ENCODE assay signal across 21 mouse cellular contexts in the genomic region with DNA sequence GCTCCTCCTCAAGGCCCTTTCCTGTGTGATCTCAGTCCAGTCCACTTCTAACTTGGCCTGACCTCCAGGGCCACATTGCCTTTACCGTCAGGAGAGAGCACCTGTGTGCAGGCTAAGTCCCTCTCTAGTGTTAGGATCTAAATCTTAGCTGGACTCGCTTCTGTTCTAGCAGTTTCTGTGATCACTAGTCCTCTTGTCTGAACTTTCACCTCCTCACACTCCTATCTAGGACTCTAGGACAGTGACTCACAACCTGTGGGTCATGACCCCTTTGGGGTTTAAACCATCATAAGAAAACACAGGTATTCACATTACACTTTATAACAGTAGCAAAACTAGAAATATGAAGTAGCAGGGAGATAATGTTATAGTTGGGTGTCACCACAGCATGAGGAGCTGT. TPM values are rescaled to one million over a fixed set of nuclear protein-coding genes. Genes with fewer than 3 reads are reported as not detected.
DNase-seq lines count a peak whose midpoint lies in the region; ATAC-seq and TF ChIP-seq lines count a peak whose summit lies in the region.
"Had no signal": no experiment of that assay in that cellular context is flagged by ENCODE, and none has a peak within 500 bp of the region (broad histone marks: within the 10 kb centered on the region; RNA-seq: fewer than 3 reads in every experiment).

No protein-coding gene starts in this region.

- no peak overlapping the region for H3K4me2 ChIP-seq in heart, embryonic 16.5 days (ENCODE audit: low read depth, low read length)
- H3K4me2 ChIP-seq in lung, embryonic 15.5 days: no peak overlapping the region
- H3K4me2 ChIP-seq in intestine, embryonic 16.5 days (ENCODE audit: low read depth, low read length): no peak overlapping the region
- H3K4me2 ChIP-seq: embryonic facial prominence, embryonic 13.5 days; forebrain, embryonic 12.5 days; hindbrain, embryonic 13.5 days; midbrain, embryonic 15.5 days; neural tube, embryonic 12.5 days had no signal

- H3K4me1 ChIP-seq in heart, embryonic 16.5 days (ENCODE audit: control insufficient read depth, insufficient read depth, low read length): peaks cover 19% of the 10 kb centered on the region
- peaks cover 10% of the 10 kb centered on the region for H3K4me1 ChIP-seq in heart, embryonic 10.5 days
- H3K4me1 ChIP-seq in lung, embryonic 15.5 days: peaks cover 39% of the 10 kb centered on the region
- peaks cover 15% of the 10 kb centered on the region for H3K4me1 ChIP-seq in lung, adult 2 months (ENCODE audit: control insufficient read depth, insufficient read depth, low read length)
- H3K4me1 ChIP-seq in intestine, embryonic 16.5 days (ENCODE audit: control insufficient read depth, insufficient read depth, low read length): peaks cover 13% of the 10 kb centered on the region

- 0 out of 2 replicates have a peak, but pooled peaks cover 5% of the 10 kb centered on the region for H3K27me3 ChIP-seq in heart, embryonic 16.5 days (ENCODE audit: control insufficient read depth, insufficient read depth, low read length)
- no peaks in the 10 kb centered on the region for H3K27me3 ChIP-seq in heart, embryonic 10.5 days (ENCODE audit: insufficient read depth, poor library complexity, severe bottlenecking)
- no peaks in the 10 kb centered on the region for H3K27me3 ChIP-seq in lung, embryonic 15.5 days
- no peaks in the 10 kb centered on the region for H3K27me3 ChIP-seq in intestine, embryonic 16.5 days (replicated peaks; ENCODE audit: control insufficient read depth, insufficient read depth, low read length)
- H3K27me3 ChIP-seq: CH12.LX; embryonic facial prominence, embryonic 13.5 days; forebrain, embryonic 12.5 days; hindbrain, embryonic 13.5 days; midbrain, embryonic 15.5 days; neural tube, embryonic 12.5 days; Patski had no signal

- H3K27ac ChIP-seq in heart, embryonic 16.5 days (ENCODE audit: low read length): peak overlapping the region; percentile 38; the same call in 1 of the 2 replicates
- H3K27ac ChIP-seq in heart, embryonic 10.5 days: no peak overlapping the region
- H3K27ac ChIP-seq in lung, embryonic 15.5 days: peak overlapping the region; percentile 75
- 0 out of 2 replicates have a peak overlapping the region, but pooled peaks have one; percentile 42 for H3K27ac ChIP-seq in intestine, embryonic 16.5 days (ENCODE audit: low read length)
- H3K27ac ChIP-seq: embryonic facial prominence, embryonic 13.5 days; forebrain, embryonic 12.5 days; hindbrain, embryonic 13.5 days; layer of hippocampus, adult 2 months; limb, embryonic 10.5 days; midbrain, embryonic 15.5 days; neural tube, embryonic 12.5 days had no signal

- TF ChIP-seq CTCF in lung, adult 2 months (IDR thresholded peaks at IDR 0.05; ENCODE audit: insufficient read depth, low read length): no peak

- ATAC-seq in heart, embryonic 16.5 days (replicated peaks; ENCODE audit: extremely low read depth, insufficient read depth, low FRiP score): no peak
- ATAC-seq in lung, embryonic 15.5 days (ENCODE audit: borderline replicate concordance, extremely low read depth, low FRiP score, low TSS enrichment): no peak
- ATAC-seq in intestine, embryonic 16.5 days: no peak

- H3K9me3 ChIP-seq in heart, embryonic 16.5 days (replicated peaks; ENCODE audit: control insufficient read depth, low read length): no peaks in the 10 kb centered on the region
- H3K9me3 ChIP-seq in heart, embryonic 10.5 days: no peaks in the 10 kb centered on the region
- no peaks in the 10 kb centered on the region for H3K9me3 ChIP-seq in lung, embryonic 15.5 days
- H3K9me3 ChIP-seq in intestine, embryonic 16.5 days (ENCODE audit: control insufficient read depth, low read length): no peaks in the 10 kb centered on the region
- H3K9me3 ChIP-seq: embryonic facial prominence, embryonic 13.5 days; forebrain, embryonic 12.5 days; G1E; hindbrain, embryonic 13.5 days; limb, embryonic 10.5 days; midbrain, embryonic 15.5 days; neural tube, embryonic 12.5 days had no signal

- no peak for TF ChIP-seq POLR2A in lung, adult 2 months (IDR thresholded peaks at IDR 0.05; ENCODE audit: borderline replicate concordance, extremely low read depth, low read depth, low read length)

- DNase-seq in heart, embryonic 10.5 days (ENCODE audit: low spot score): no peak
- no peak for DNase-seq in lung, adult 2 months
- DNase-seq in yolk sac, embryonic 10.5 days (ENCODE audit: low spot score): peak; percentile 52
- DNase-seq in cerebellum, postnatal 10 days: no peak
- DNase-seq: B cell, adult 2 months; liver had no signal

- WGBS in heart, embryonic 16.5 days: 69% methylated on average over 2 of the region's 2 CpGs
- WGBS in heart, embryonic 10.5 days: 76% methylated on average over 2 of the region's 2 CpGs
- WGBS in lung, embryonic 15.5 days: 53% methylated on average over 2 of the region's 2 CpGs
- 63% methylated on average over 2 of the region's 2 CpGs for WGBS in lung, adult 2 months
- WGBS in intestine, embryonic 16.5 days: 76% methylated on average over 2 of the region's 2 CpGs

- H3K9ac ChIP-seq in heart, embryonic 16.5 days (ENCODE audit: low read length): no peak overlapping the region
- no peak overlapping the region for H3K9ac ChIP-seq in lung, embryonic 15.5 days
- no peak overlapping the region for H3K9ac ChIP-seq in intestine, embryonic 16.5 days (ENCODE audit: low read depth, low read length)
- H3K9ac ChIP-seq: embryonic facial prominence, embryonic 13.5 days; forebrain, embryonic 12.5 days; hindbrain, embryonic 13.5 days; midbrain, embryonic 15.5 days; neural tube, embryonic 12.5 days had no signal

- H3K36me3 ChIP-seq in heart, embryonic 16.5 days (ENCODE audit: control insufficient read depth, insufficient read depth): no peaks in the 10 kb centered on the region
- H3K36me3 ChIP-seq in heart, embryonic 10.5 days: no peaks in the 10 kb centered on the region
- H3K36me3 ChIP-seq in lung, embryonic 15.5 days: no peaks in the 10 kb centered on the region
- H3K36me3 ChIP-seq in intestine, embryonic 16.5 days (ENCODE audit: control insufficient read depth, insufficient read depth, low read length): no peaks in the 10 kb centered on the region
- H3K36me3 ChIP-seq: embryonic facial prominence, embryonic 13.5 days; forebrain, embryonic 12.5 days; G1E; hindbrain, embryonic 13.5 days; limb, embryonic 10.5 days; midbrain, embryonic 15.5 days; neural tube, embryonic 12.5 days had no signal

- no peak overlapping the region for H3K4me3 ChIP-seq in heart, embryonic 16.5 days (ENCODE audit: low read length)
- H3K4me3 ChIP-seq in heart, embryonic 10.5 days: no peak overlapping the region
- no peak overlapping the region for H3K4me3 ChIP-seq in lung, embryonic 15.5 days
- no peak overlapping the region for H3K4me3 ChIP-seq in lung, adult 2 months (replicated peaks; ENCODE audit: extremely low read depth, low read depth, low read length)
- no peak overlapping the region for H3K4me3 ChIP-seq in intestine, embryonic 16.5 days (ENCODE audit: low read length)
- H3K4me3 ChIP-seq: embryonic facial prominence, embryonic 13.5 days; erythroblast, embryonic 14.5 days; forebrain, embryonic 12.5 days; hindbrain, embryonic 13.5 days; layer of hippocampus, adult 2 months; limb, embryonic 10.5 days; midbrain, embryonic 15.5 days; neural tube, embryonic 12.5 days had no signal

RNA-seq across cellular contexts. Expression of gene Tvp23a, which starts 4.7 kb away (rescaled TPM):
- polyA plus RNA-seq in heart, embryonic 16.5 days (2015; fragmentation: Nextera tagmentation; extraction: Ambion mirVana): 3.2 and 3.3 TPM in 2 replicates
- 6.0 and 9.2 TPM in 2 replicates for polyA plus RNA-seq in heart, embryonic 10.5 days (2016; fragmentation: Nextera tagmentation; extraction: Ambion mirVana)
- 10.5 and 11.0 TPM in 2 replicates for polyA plus RNA-seq in lung, embryonic 15.5 days (2015; fragmentation: Nextera tagmentation; extraction: Ambion mirVana)
- 0.63 and 1.2 TPM in 2 replicates for polyA plus RNA-seq in lung, adult 2 months (2012; rRNA removed)
- polyA plus RNA-seq in intestine, embryonic 16.5 days (2015; fragmentation: Nextera tagmentation; extraction: Ambion mirVana): 6.5 and 6.8 TPM in 2 replicates
- polyA plus RNA-seq: erythroblast, embryonic 14.5 days; G1E; macrophage had no signal

RNA-seq across cellular contexts. Expression of gene Ciita, which starts 28.0 kb away (rescaled TPM):
- polyA plus RNA-seq in heart, embryonic 16.5 days (2015; fragmentation: Nextera tagmentation; extraction: Ambion mirVana): 1.7 and 2.7 TPM in 2 replicates
- polyA plus RNA-seq in heart, embryonic 10.5 days (2016; fragmentation: Nextera tagmentation; extraction: Ambion mirVana): 0.05 and 0.27 TPM in 2 replicates
- polyA plus RNA-seq in lung, embryonic 15.5 days (2015; fragmentation: Nextera tagmentation; extraction: Ambion mirVana): 0.70 and 1.00 TPM in 2 replicates
- polyA plus RNA-seq in lung, adult 2 months (2012; rRNA removed): 13.2 and 13.3 TPM in 2 replicates
- 0.49 and 0.77 TPM in 2 replicates for polyA plus RNA-seq in intestine, embryonic 16.5 days (2015; fragmentation: Nextera tagmentation; extraction: Ambion mirVana)
- polyA plus RNA-seq: erythroblast, embryonic 14.5 days; G1E had no signal

RNA-seq across cellular contexts. Expression of gene Nubp1, which starts 40.2 kb away (rescaled TPM):
- 37.5 and 42.9 TPM in 2 replicates for polyA plus RNA-seq in heart, embryonic 16.5 days (2015; fragmentation: Nextera tagmentation; extraction: Ambion mirVana)
- polyA plus RNA-seq in heart, embryonic 10.5 days (2016; fragmentation: Nextera tagmentation; extraction: Ambion mirVana): 60.1 and 70.9 TPM in 2 replicates
- 68.5 and 74.4 TPM in 2 replicates for polyA plus RNA-seq in lung, embryonic 15.5 days (2015; fragmentation: Nextera tagmentation; extraction: Ambion mirVana)
- polyA plus RNA-seq in lung, adult 2 months (2012; rRNA removed): 25.9 and 31.0 TPM in 2 replicates
- 52.0 and 52.6 TPM in 2 replicates for polyA plus RNA-seq in intestine, embryonic 16.5 days (2015; fragmentation: Nextera tagmentation; extraction: Ambion mirVana)

RNA-seq across cellular contexts. Expression of gene Tekt5, which starts 56.6 kb away (rescaled TPM):
- polyA plus RNA-seq in heart, embryonic 16.5 days (2015; fragmentation: Nextera tagmentation; extraction: Ambion mirVana): 1.3 and 2.1 TPM in 2 replicates
- polyA plus RNA-seq in heart, embryonic 10.5 days (2016; fragmentation: Nextera tagmentation; extraction: Ambion mirVana): 0.11 and 0.23 TPM in 2 replicates
- 1.9 and 2.6 TPM in 2 replicates for polyA plus RNA-seq in lung, embryonic 15.5 days (2015; fragmentation: Nextera tagmentation; extraction: Ambion mirVana)
- 6.8 and 9.2 TPM in 2 replicates for polyA plus RNA-seq in lung, adult 2 months (2012; rRNA removed)
- polyA plus RNA-seq in intestine, embryonic 16.5 days (2015; fragmentation: Nextera tagmentation; extraction: Ambion mirVana): 0.27 and 0.35 TPM in 2 replicates
- polyA plus RNA-seq: erythroblast, embryonic 14.5 days; limb, embryonic 10.5 days; macrophage; Patski had no signal
